Mouse (Mus musculus): ENCODE measurements at regions not wholly inside any gene's neighbourhood (a gene's known extent, or its start where the extent isn't known, plus 50 kb on each side); places are given as distances from the start of the nearest gene placed in this dataset.

- Histone ChIP-seq H3K36me3 (ENCODE audit: control insufficient read depth, insufficient read depth, low read length) (no peaks in the 10 kb centered on the region), H3K4me1 (ENCODE audit: control insufficient read depth, insufficient read depth, low read length) (no peaks in the 10 kb centered on the region), H3K79me2 (ENCODE audit: control insufficient read depth, insufficient read depth, low read length) (no peaks in the 10 kb centered on the region), H3K9ac (ENCODE audit: low read depth, low read length) (no peak overlapping the region), H3K27ac (replicated peaks; ENCODE audit: insufficient read depth, low read depth, low read length) (no peak overlapping the region), H3K27me3 (ENCODE audit: control insufficient read depth, insufficient read depth, low read length) (no peaks in the 10 kb centered on the region), H3K4me3 (ENCODE audit: insufficient read depth, low read depth, low read length) (no peak overlapping the region)
- no peak for DNase-seq (ENCODE audit: extremely low read depth, low read depth, low spot score)
- WGBS: 88% methylated on average over 2 of the region's 2 CpGs
- TF ChIP-seq CTCF (IDR thresholded peaks at IDR 0.05; ENCODE audit: low read depth, low read length): no peak
- no peak for TF ChIP-seq POLR2A (IDR thresholded peaks at IDR 0.05; ENCODE audit: extremely low read depth, insufficient read depth, low read length)
Observed at GRCm38 (mm10) chr7:71100266-71100665, 251.0 kb downstream of the Gm10295 start.

- 63% methylated on average over 4 of the region's 4 CpGs for WGBS
- DNase-seq (ENCODE audit: extremely low read depth, low read depth, low spot score): no peak
- no peaks in the 10 kb centered on the region; the same call in 1 of the 2 replicates for H3K4me1 ChIP-seq (ENCODE audit: control insufficient read depth, insufficient read depth, low read length)
- TF ChIP-seq POLR2A (IDR thresholded peaks at IDR 0.05; ENCODE audit: extremely low read depth, insufficient read depth, low read length) (no peak), CTCF (IDR thresholded peaks at IDR 0.05; ENCODE audit: low read depth, low read length) (no peak)
- no peak overlapping the region for H3K27ac ChIP-seq (replicated peaks; ENCODE audit: insufficient read depth, low read depth, low read length)
- no peaks in the 10 kb centered on the region for H3K79me2 ChIP-seq (ENCODE audit: control insufficient read depth, insufficient read depth, low read length)
- no peaks in the 10 kb centered on the region for H3K36me3 ChIP-seq (ENCODE audit: control insufficient read depth, insufficient read depth, low read length)
- H3K9ac ChIP-seq (ENCODE audit: low read depth, low read length): no peak overlapping the region
- H3K27me3 ChIP-seq (ENCODE audit: control insufficient read depth, insufficient read depth, low read length): no peaks in the 10 kb centered on the region
- no peak overlapping the region for H3K4me3 ChIP-seq (ENCODE audit: insufficient read depth, low read depth, low read length)
Observed at GRCm38 (mm10) chr7:71098276-71098675, 253.0 kb downstream of the Gm10295 start.

GRCm38 (mm10) chr7:71093301-71093939 is 257.9 kb downstream of the Gm10295 start:
- no peaks in the 10 kb centered on the region for H3K79me2 ChIP-seq (ENCODE audit: control insufficient read depth, insufficient read depth, low read length)
- H3K4me1 ChIP-seq (ENCODE audit: control insufficient read depth, insufficient read depth, low read length): peaks cover 2% of the 10 kb centered on the region; the same call in 1 of the 2 replicates
- no peaks in the 10 kb centered on the region for H3K27me3 ChIP-seq (ENCODE audit: control insufficient read depth, insufficient read depth, low read length)
- peak overlapping the region; percentile 39; the same call in 1 of the 2 replicates for H3K27ac ChIP-seq (replicated peaks; ENCODE audit: insufficient read depth, low read depth, low read length)
- H3K9ac ChIP-seq (ENCODE audit: low read depth, low read length): no peak overlapping the region
- peak; percentile 61 for DNase-seq (ENCODE audit: extremely low read depth, low read depth, low spot score)
- no peak overlapping the region for H3K4me3 ChIP-seq (ENCODE audit: insufficient read depth, low read depth, low read length)
- 63% methylated on average over 6 of the region's 6 CpGs for WGBS
- no peak for TF ChIP-seq POLR2A (IDR thresholded peaks at IDR 0.05; ENCODE audit: extremely low read depth, insufficient read depth, low read length)
- no peak for TF ChIP-seq CTCF (IDR thresholded peaks at IDR 0.05; ENCODE audit: low read depth, low read length)
- H3K36me3 ChIP-seq (ENCODE audit: control insufficient read depth, insufficient read depth, low read length): no peaks in the 10 kb centered on the region

- no peak overlapping the region for H3K4me3 ChIP-seq (ENCODE audit: insufficient read depth, low read depth, low read length)
- H3K36me3 ChIP-seq (ENCODE audit: control insufficient read depth, insufficient read depth, low read length): no peaks in the 10 kb centered on the region
- no peak overlapping the region for H3K27ac ChIP-seq (replicated peaks; ENCODE audit: insufficient read depth, low read depth, low read length)
- no peaks in the 10 kb centered on the region for H3K27me3 ChIP-seq (ENCODE audit: control insufficient read depth, insufficient read depth, low read length)
- H3K9ac ChIP-seq (ENCODE audit: low read depth, low read length): no peak overlapping the region
- H3K79me2 ChIP-seq (ENCODE audit: control insufficient read depth, insufficient read depth, low read length): no peaks in the 10 kb centered on the region
- peaks cover 2% of the 10 kb centered on the region; the same call in 1 of the 2 replicates for H3K4me1 ChIP-seq (ENCODE audit: control insufficient read depth, insufficient read depth, low read length)
- TF ChIP-seq CTCF (IDR thresholded peaks at IDR 0.05; ENCODE audit: low read depth, low read length) (no peak), POLR2A (IDR thresholded peaks at IDR 0.05; ENCODE audit: extremely low read depth, insufficient read depth, low read length) (no peak)
- DNase-seq (ENCODE audit: extremely low read depth, low read depth, low spot score): no peak
Observed at GRCm38 (mm10) chr7:71092825-71093224, 258.5 kb downstream of the Gm10295 start.

- no peaks in the 10 kb centered on the region for H3K79me2 ChIP-seq (ENCODE audit: control insufficient read depth, insufficient read depth, low read length)
- no peak overlapping the region; the same call in 1 of the 2 replicates for H3K27ac ChIP-seq (replicated peaks; ENCODE audit: insufficient read depth, low read depth, low read length)
- WGBS: 13% methylated on average over 3 of the region's 3 CpGs
- TF ChIP-seq CTCF (IDR thresholded peaks at IDR 0.05; ENCODE audit: low read depth, low read length): no peak
- H3K27me3 ChIP-seq (ENCODE audit: control insufficient read depth, insufficient read depth, low read length): no peaks in the 10 kb centered on the region
- peak; percentile 75 for DNase-seq (ENCODE audit: extremely low read depth, low read depth, low spot score)
- no peaks in the 10 kb centered on the region for H3K36me3 ChIP-seq (ENCODE audit: control insufficient read depth, insufficient read depth, low read length)
- H3K4me1 ChIP-seq (ENCODE audit: control insufficient read depth, insufficient read depth, low read length): peaks cover 2% of the 10 kb centered on the region; the same call in 1 of the 2 replicates
- H3K9ac ChIP-seq (ENCODE audit: low read depth, low read length): no peak overlapping the region
- no peak overlapping the region for H3K4me3 ChIP-seq (ENCODE audit: insufficient read depth, low read depth, low read length)
Observed at GRCm38 (mm10) chr7:71092301-71092700, 259.0 kb downstream of the Gm10295 start.
